Mouse (Mus musculus): Measurements from ENCODE around the gene Tomm40. TPM values are rescaled to one million over a fixed set of nuclear protein-coding genes. Genes with fewer than 3 reads are reported as not detected.
"Not testable (repeated sequence)": the region's sequence is repeated elsewhere in the genome, so short reads cannot be mapped to it uniquely, and the experiment has no call there.

Tomm40 gene
- polyA plus RNA-seq, 1 experiment = 125 TPM

- WGBS = 72% methylated on average over 10 of the region's 10 CpGs
- Histone ChIP-seq H3K4me1 (ENCODE audit: control insufficient read depth, insufficient read depth, low read length) (0 out of 2 replicates have a peak, but pooled peaks cover 4% of the 10 kb centered on the region), H3K27me3 (ENCODE audit: control insufficient read depth, insufficient read depth, low read length) (no peaks in the 10 kb centered on the region), H3K4me3 (replicated peaks; ENCODE audit: insufficient read depth, low read depth, low read length) (no peak overlapping the region), H3K27ac (ENCODE audit: insufficient read depth, low read length) (no peak overlapping the region)
- peak in 1 of 2 experiments; percentile 32 for DNase-seq
- TF ChIP-seq CTCF (IDR thresholded peaks at IDR 0.05; ENCODE audit: borderline replicate concordance, insufficient read depth, low read depth, low read length) = no peak
- no peak for TF ChIP-seq POLR2A (IDR thresholded peaks at IDR 0.05; ENCODE audit: borderline replicate concordance, insufficient read depth, low read length)
Observed at GRCm38 (mm10) chr7:19694336-19695212, 20.7 kb downstream of the Tomm40 start.

GRCm38 (mm10) chr7:19693421-19693820 lies 21.8 kb downstream of the Tomm40 start:
- H3K27ac ChIP-seq (ENCODE audit: insufficient read depth, low read length) = no peak overlapping the region
- 26% methylated on average over 10 of the region's 10 CpGs for WGBS

GRCm38 (mm10) chr7:19691873-19692865 lies 23.1 kb downstream of the Tomm40 start, which contains the start of gene Apoc1:
Gene Apoc1, minus strand, starts transcription at chr7:19692660.
- WGBS = 60% methylated on average over 28 of the region's 28 CpGs
- Histone ChIP-seq H3K27ac (ENCODE audit: insufficient read depth, low read length) (no peak within 1 kb of the TSS), H3K27me3 (ENCODE audit: control insufficient read depth, insufficient read depth, low read length) (no peaks in the 10 kb centered on the region), H3K4me1 (ENCODE audit: control insufficient read depth, insufficient read depth, low read length) (no peaks in the 10 kb centered on the region), H3K4me3 (replicated peaks; ENCODE audit: insufficient read depth, low read depth, low read length) (no peak within 1 kb of the TSS)
- TF ChIP-seq POLR2A (IDR thresholded peaks at IDR 0.05; ENCODE audit: borderline replicate concordance, insufficient read depth, low read length) (no peak), CTCF (IDR thresholded peaks at IDR 0.05; ENCODE audit: borderline replicate concordance, insufficient read depth, low read depth, low read length) (no peak)
- DNase-seq = no peak

More at GRCm38 (mm10) chr7:19693421-19693820, 21.8 kb downstream of the Tomm40 start:
- TF ChIP-seq CTCF (IDR thresholded peaks at IDR 0.05; ENCODE audit: borderline replicate concordance, insufficient read depth, low read depth, low read length) (no peak), POLR2A (IDR thresholded peaks at IDR 0.05; ENCODE audit: borderline replicate concordance, insufficient read depth, low read length) (no peak)
- peak; percentile 25 to 51 for DNase-seq
- H3K4me3 ChIP-seq (replicated peaks; ENCODE audit: insufficient read depth, low read depth, low read length) = no peak overlapping the region
- H3K4me1 ChIP-seq (ENCODE audit: control insufficient read depth, insufficient read depth, low read length) = 0 out of 2 replicates have a peak, but pooled peaks cover 2% of the 10 kb centered on the region
- H3K27me3 ChIP-seq (ENCODE audit: control insufficient read depth, insufficient read depth, low read length) = no peaks in the 10 kb centered on the region

- 67% methylated on average over 6 of the region's 6 CpGs for WGBS
- TF ChIP-seq CTCF (IDR thresholded peaks at IDR 0.05; ENCODE audit: borderline replicate concordance, insufficient read depth, low read depth, low read length) (no peak), POLR2A (IDR thresholded peaks at IDR 0.05; ENCODE audit: borderline replicate concordance, insufficient read depth, low read length) (no peak)
- DNase-seq = no peak
- Histone ChIP-seq H3K4me1 (ENCODE audit: control insufficient read depth, insufficient read depth, low read length) (no peaks in the 10 kb centered on the region), H3K4me3 (replicated peaks; ENCODE audit: insufficient read depth, low read depth, low read length) (no peak overlapping the region), H3K27me3 (ENCODE audit: control insufficient read depth, insufficient read depth, low read length) (no peaks in the 10 kb centered on the region), H3K27ac (ENCODE audit: insufficient read depth, low read length) (no peak overlapping the region)
Observed at GRCm38 (mm10) chr7:19691434-19691833, 23.8 kb downstream of the Tomm40 start.

GRCm38 (mm10) chr7:19690845-19691244 lies 24.4 kb downstream of the Tomm40 start:
- 89% methylated on average over 4 of the region's 4 CpGs for WGBS
- Histone ChIP-seq H3K4me1 (ENCODE audit: control insufficient read depth, insufficient read depth, low read length) (no peaks in the 10 kb centered on the region), H3K27me3 (ENCODE audit: control insufficient read depth, insufficient read depth, low read length) (no peaks in the 10 kb centered on the region; the same call in 1 of the 2 replicates), H3K4me3 (replicated peaks; ENCODE audit: insufficient read depth, low read depth, low read length) (no peak overlapping the region), H3K27ac (ENCODE audit: insufficient read depth, low read length) (no peak overlapping the region)
- DNase-seq = no peak
- TF ChIP-seq POLR2A (IDR thresholded peaks at IDR 0.05; ENCODE audit: borderline replicate concordance, insufficient read depth, low read length) (no peak), CTCF (IDR thresholded peaks at IDR 0.05; ENCODE audit: borderline replicate concordance, insufficient read depth, low read depth, low read length) (no peak)

GRCm38 (mm10) chr7:19688611-19689010 lies 26.6 kb downstream of the Tomm40 start:
- H3K4me1 ChIP-seq (ENCODE audit: control insufficient read depth, insufficient read depth, low read length) = no peaks in the 10 kb centered on the region
- H3K27ac ChIP-seq (ENCODE audit: insufficient read depth, low read length) = no peak overlapping the region
- no peak for DNase-seq
- H3K4me3 ChIP-seq (replicated peaks; ENCODE audit: insufficient read depth, low read depth, low read length) = no peak overlapping the region
- TF ChIP-seq CTCF (IDR thresholded peaks at IDR 0.05; ENCODE audit: borderline replicate concordance, insufficient read depth, low read depth, low read length) (no peak), POLR2A (IDR thresholded peaks at IDR 0.05; ENCODE audit: borderline replicate concordance, insufficient read depth, low read length) (no peak)
- no peaks in the 10 kb centered on the region; the same call in 1 of the 2 replicates for H3K27me3 ChIP-seq (ENCODE audit: control insufficient read depth, insufficient read depth, low read length)
- 89% methylated on average over 2 of the region's 2 CpGs for WGBS

GRCm38 (mm10) chr7:19688101-19688500 lies 27.1 kb downstream of the Tomm40 start:
- Histone ChIP-seq H3K4me1 (ENCODE audit: control insufficient read depth, insufficient read depth, low read length) (no peaks in the 10 kb centered on the region), H3K27me3 (ENCODE audit: control insufficient read depth, insufficient read depth, low read length) (no peaks in the 10 kb centered on the region; the same call in 1 of the 2 replicates), H3K27ac (ENCODE audit: insufficient read depth, low read length) (no peak overlapping the region), H3K4me3 (replicated peaks; ENCODE audit: insufficient read depth, low read depth, low read length) (no peak overlapping the region)
- no peak for DNase-seq
- 88% methylated on average over 10 of the region's 10 CpGs for WGBS
- TF ChIP-seq POLR2A (IDR thresholded peaks at IDR 0.05; ENCODE audit: borderline replicate concordance, insufficient read depth, low read length) (no peak), CTCF (IDR thresholded peaks at IDR 0.05; ENCODE audit: borderline replicate concordance, insufficient read depth, low read depth, low read length) (no peak)

- not testable (repeated sequence) for DNase-seq; H3K27ac ChIP-seq (ENCODE audit: insufficient read depth, low read length); H3K27me3 ChIP-seq (ENCODE audit: control insufficient read depth, insufficient read depth, low read length); H3K4me1 ChIP-seq (ENCODE audit: control insufficient read depth, insufficient read depth, low read length); H3K4me3 ChIP-seq (replicated peaks; ENCODE audit: insufficient read depth, low read depth, low read length)
- WGBS = 72% methylated on average over 8 of the region's 8 CpGs
Observed at GRCm38 (mm10) chr7:19686927-19687583, 28.2 kb downstream of the Tomm40 start.

Data from cerebellum, adult 2 months (tissue).